8 mouse cellular contexts compared by ENCODE assay signal in the genomic region with DNA sequence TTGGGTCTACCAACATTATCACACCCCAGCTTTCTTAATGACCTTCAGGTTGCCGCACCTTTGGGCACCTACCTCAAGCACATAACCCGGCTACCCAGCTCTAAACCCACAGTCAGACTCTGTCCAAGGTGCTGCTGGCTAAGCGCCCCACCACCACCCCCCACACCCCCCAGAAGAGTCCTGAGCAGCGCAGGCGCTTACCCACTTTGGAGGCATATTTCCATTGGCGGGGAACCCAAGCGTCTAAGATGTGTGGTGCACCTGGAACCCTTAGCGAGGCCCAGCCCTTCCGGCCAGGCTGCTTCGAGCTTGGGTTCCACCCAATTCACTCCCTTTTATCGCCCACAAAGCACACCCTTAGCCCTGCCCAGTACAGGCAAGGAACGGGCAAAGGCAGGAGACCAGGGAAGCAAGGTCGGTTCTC. TPM values are rescaled to one million over a fixed set of nuclear protein-coding genes. Genes with fewer than 3 reads are reported as not detected.
DNase-seq lines count a peak whose midpoint lies in the region; ATAC-seq lines count a peak whose summit lies in the region.

A gene (minus strand): TSS at position 270 of the 424 bp plus-strand sequence.

- H3K27me3 ChIP-seq in forebrain, embryonic 14.5 days (replicated peaks; ENCODE audit: control insufficient read depth, insufficient read depth, low read length): peaks cover 47% of the 10 kb centered on the region
- peaks cover 58% of the 10 kb centered on the region for H3K27me3 ChIP-seq in intestine, embryonic 14.5 days (replicated peaks; ENCODE audit: control insufficient read depth, insufficient read depth, low read length)
- H3K27me3 ChIP-seq in lung, embryonic 15.5 days: peaks cover 52% of the 10 kb centered on the region

- H3K36me3 ChIP-seq in forebrain, embryonic 14.5 days (ENCODE audit: control insufficient read depth, insufficient read depth, low read length): peaks cover 23% of the 10 kb centered on the region
- H3K36me3 ChIP-seq in intestine, embryonic 14.5 days (ENCODE audit: control insufficient read depth, insufficient read depth, low read length): 0 out of 2 replicates have a peak, but pooled peaks cover 15% of the 10 kb centered on the region
- peaks cover 14% of the 10 kb centered on the region for H3K36me3 ChIP-seq in lung, embryonic 15.5 days

- peak within 1 kb of the TSS; percentile 98 for H3K4me2 ChIP-seq in forebrain, embryonic 14.5 days (ENCODE audit: low read length)
- H3K4me2 ChIP-seq in intestine, embryonic 14.5 days (ENCODE audit: low read length): peak within 1 kb of the TSS; percentile 83
- H3K4me2 ChIP-seq in lung, embryonic 15.5 days: peak within 1 kb of the TSS; percentile 96

- H3K27ac ChIP-seq in forebrain, embryonic 14.5 days (ENCODE audit: low read depth, low read length): peak within 1 kb of the TSS; percentile 63
- H3K27ac ChIP-seq in intestine, embryonic 14.5 days (ENCODE audit: low read depth): no peak within 1 kb of the TSS
- peak within 1 kb of the TSS; percentile 73 for H3K27ac ChIP-seq in lung, embryonic 15.5 days

- H3K4me3 ChIP-seq in forebrain, embryonic 14.5 days (ENCODE audit: low read depth, low read length): peak within 1 kb of the TSS; percentile 50
- peak within 1 kb of the TSS; percentile 51 for H3K4me3 ChIP-seq in intestine, embryonic 14.5 days (ENCODE audit: low read depth, low read length)
- H3K4me3 ChIP-seq in lung, embryonic 15.5 days: peak within 1 kb of the TSS; percentile 66

- no peaks in the 10 kb centered on the region for H3K9me3 ChIP-seq in forebrain, embryonic 14.5 days (replicated peaks; ENCODE audit: control insufficient read depth, low read length)
- H3K9me3 ChIP-seq in intestine, embryonic 14.5 days (ENCODE audit: control insufficient read depth, low read length): no peaks in the 10 kb centered on the region
- no peaks in the 10 kb centered on the region for H3K9me3 ChIP-seq in lung, embryonic 15.5 days

- peaks cover 19% of the 10 kb centered on the region; the same call in 1 of the 2 replicates for H3K4me1 ChIP-seq in forebrain, embryonic 14.5 days (ENCODE audit: control insufficient read depth, insufficient read depth, low read length)
- peaks cover 36% of the 10 kb centered on the region for H3K4me1 ChIP-seq in intestine, embryonic 14.5 days (replicated peaks; ENCODE audit: control insufficient read depth, insufficient read depth, low read length)
- H3K4me1 ChIP-seq in lung, embryonic 15.5 days: peaks cover 48% of the 10 kb centered on the region

- peak within 1 kb of the TSS; percentile 85 for H3K9ac ChIP-seq in forebrain, embryonic 14.5 days (ENCODE audit: low read length)
- H3K9ac ChIP-seq in intestine, embryonic 14.5 days (ENCODE audit: low read length): peak within 1 kb of the TSS; percentile 44
- H3K9ac ChIP-seq in lung, embryonic 15.5 days: peak within 1 kb of the TSS; percentile 70

- ATAC-seq in forebrain, embryonic 14.5 days: peak; percentile 23; the same call in 1 of the 2 replicates
- ATAC-seq in intestine, embryonic 14.5 days (replicated peaks; ENCODE audit: low FRiP score, low TSS enrichment, low read depth): peak; percentile 22
- peak; percentile 1; the same call in 1 of the 2 replicates for ATAC-seq in lung, embryonic 15.5 days (ENCODE audit: borderline replicate concordance, extremely low read depth, low FRiP score, low TSS enrichment)

- WGBS in forebrain, embryonic 14.5 days: 7% methylated on average over 13 of the region's 13 CpGs
- 4% methylated on average over 13 of the region's 13 CpGs for WGBS in intestine, embryonic 14.5 days
- WGBS in lung, embryonic 15.5 days: 5% methylated on average over 13 of the region's 13 CpGs

- DNase-seq in layer of hippocampus, adult 18-20 months (ENCODE audit: low spot score in 2 of 2): no peak
- no peak for DNase-seq in layer of hippocampus, adult 9-11 months
- no peak for DNase-seq in adrenal gland, postnatal 4 days (ENCODE audit: low spot score in 2 of 2)
- DNase-seq in forebrain, embryonic 14.5 days (ENCODE audit: low spot score): no peak
- no peak for DNase-seq in intestine, embryonic 14.5 days (ENCODE audit: low spot score)
- peak; percentile 45 for DNase-seq in thymus, postnatal 4 days
- DNase-seq in kidney, postnatal 4 days: no peak

RNA-seq across cellular contexts. Expression of the gene that starts here (rescaled TPM):
- 10 to 100 TPM; 52.0 to 53.6 TPM for total RNA-seq in layer of hippocampus, adult 18-20 months (2021)
- total RNA-seq in adrenal gland, postnatal 4 days (2021): 10 to 100 TPM; 13.8 to 14.6 TPM
- polyA plus RNA-seq in forebrain, embryonic 14.5 days (2014; fragmentation: Nextera tagmentation; extraction: Ambion mirVana): 31.9 and 38.3 TPM in 2 replicates
- polyA plus RNA-seq in intestine, embryonic 14.5 days (2014; fragmentation: Nextera tagmentation; extraction: Ambion mirVana): 18.4 and 18.6 TPM in 2 replicates
- 43.9 and 46.7 TPM in 2 replicates for polyA plus RNA-seq in lung, embryonic 15.5 days (2015; fragmentation: Nextera tagmentation; extraction: Ambion mirVana)
